Mouse (Mus musculus): Measurements from ENCODE around the gene BC024978. TPM values are rescaled to one million over a fixed set of nuclear protein-coding genes. Genes with fewer than 3 reads are reported as not detected.

Gene BC024978
- polyA plus RNA-seq, 1 experiment from 2014 or later: 4.0 TPM

DNA sequence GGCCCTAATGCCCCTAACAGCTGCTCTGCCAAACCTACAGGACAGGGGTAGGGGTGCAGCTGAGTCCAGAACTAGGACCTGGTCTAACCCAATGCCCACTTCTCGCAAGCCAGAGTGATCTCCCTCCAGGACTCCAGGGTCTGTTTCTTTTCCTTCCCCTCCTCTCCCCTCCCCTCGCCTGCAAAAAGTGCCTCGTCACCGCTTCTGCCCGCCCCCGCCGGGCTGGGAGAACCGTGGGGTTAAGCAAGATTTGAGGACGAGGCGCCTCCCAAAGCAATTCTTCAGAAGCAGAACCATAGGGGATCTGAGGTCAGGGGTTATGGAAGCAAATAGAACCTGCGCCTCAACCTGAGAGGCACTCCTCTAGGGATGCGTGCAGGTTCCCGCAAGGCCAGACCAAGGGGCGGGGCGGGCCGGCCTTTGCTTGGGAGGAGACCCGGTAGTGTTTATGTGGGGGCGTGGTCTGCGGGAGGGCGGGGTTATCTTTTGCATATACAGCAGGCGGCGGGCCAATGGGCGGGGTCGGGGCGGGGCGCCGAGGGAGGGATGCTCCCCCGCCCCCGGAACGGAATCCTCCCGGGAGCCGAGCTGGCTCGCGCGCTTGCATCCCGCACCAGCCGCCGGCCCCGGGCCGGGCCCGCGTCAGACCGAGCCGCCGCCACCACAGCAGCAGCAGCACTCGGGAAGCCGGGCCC, 62.8 kb downstream of the BC024978 start, which contains the start of gene Numbl:
Numbl (plus strand) TSS at position 229 of the 695 bp plus-strand sequence.
- peak; percentile 95 for DNase-seq (ENCODE audit: low spot score)

DNA sequence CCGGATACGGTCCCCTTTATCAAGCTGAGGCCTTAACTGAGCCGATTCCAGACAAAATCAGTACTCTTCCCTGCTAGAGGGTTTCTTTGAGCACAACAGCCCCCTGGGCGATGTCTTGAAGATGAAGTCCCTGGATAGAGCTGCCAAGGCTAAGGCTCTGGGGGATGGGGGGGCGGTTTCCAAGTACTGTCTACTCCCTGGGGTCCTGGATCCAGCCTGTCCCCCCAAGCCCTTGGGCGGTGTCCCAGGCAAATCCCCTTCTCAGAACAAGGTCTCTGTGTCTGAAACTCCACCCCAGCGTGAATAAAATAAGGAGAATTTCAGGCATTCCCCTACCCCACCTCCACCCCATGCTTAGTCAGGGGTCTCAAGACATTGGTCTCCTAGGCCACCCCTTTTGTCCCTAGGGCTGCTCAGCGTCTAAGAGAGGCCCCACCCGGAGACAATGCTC, 63.7 kb downstream of the BC024978 start:
- DNase-seq (ENCODE audit: low spot score): no peak

DNA sequence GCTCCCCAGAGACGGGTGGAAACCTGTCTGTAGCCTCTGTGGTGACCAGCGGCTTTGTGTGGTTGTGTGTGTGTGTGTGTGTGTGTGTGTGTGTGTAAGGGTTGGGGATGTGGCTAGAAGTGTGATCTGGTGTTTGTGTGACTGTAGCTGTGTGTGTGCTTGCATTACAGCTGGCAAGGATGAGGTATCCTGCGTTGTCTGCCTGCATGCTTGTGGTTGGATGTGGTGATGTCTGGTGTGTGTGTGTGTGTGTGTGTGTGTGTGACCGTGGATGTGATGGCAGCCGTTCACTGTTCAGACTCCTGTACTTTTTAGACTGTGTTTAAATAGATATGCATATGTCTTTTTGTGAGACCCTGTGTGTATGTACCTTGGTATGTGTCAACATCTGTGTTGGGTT, 64.2 kb downstream of the BC024978 start:
- no peak for DNase-seq (ENCODE audit: low spot score)

MicroRNA genes within 50 kb of the gene (microRNA counts, 519-probe panel; counts per million panel counts)
- 473 counts per million, percentile 71 among the panel's probes with 10 or more counts for microRNA mmu-miR-1191

Small RNAs within 50 kb of the gene (microRNA-seq; reads per million reads assigned to microRNA genes)
- not detected for gene Mir1191 (ENCODE audit: borderline number of aligned reads)
- not detected for gene Mir3101 (ENCODE audit: borderline number of aligned reads)

Other genes with a start within 250 kb of the BC024978 start
- gene Cyp2a12, start 166.7 kb upstream of the BC024978 start, polyA plus RNA-seq (2015; fragmentation: Nextera tagmentation; extraction: Ambion mirVana): not detected in 2 replicates
- gene Cyp2f2, start 75.9 kb upstream of the BC024978 start, polyA plus RNA-seq (2015; fragmentation: Nextera tagmentation; extraction: Ambion mirVana): 2.0 and 10.5 TPM in 2 replicates
- gene Cyp2t4, start 42.1 kb upstream of the BC024978 start, polyA plus RNA-seq (2015; fragmentation: Nextera tagmentation; extraction: Ambion mirVana): 0.10 TPM in 1 of 2 replicates, not detected in the other
- gene Egln2, start 29.0 kb upstream of the BC024978 start, polyA plus RNA-seq (2015; fragmentation: Nextera tagmentation; extraction: Ambion mirVana): 52.4 and 59.5 TPM in 2 replicates
- 125 and 131 TPM in 2 replicates for gene Rab4b, start 16.9 kb upstream of the BC024978 start, polyA plus RNA-seq (2015; fragmentation: Nextera tagmentation; extraction: Ambion mirVana)
- gene Gm21983, start 14.7 kb upstream of the BC024978 start, polyA plus RNA-seq (2015; fragmentation: Nextera tagmentation; extraction: Ambion mirVana): not detected in 2 replicates
- 3.1 and 3.4 TPM in 2 replicates for gene Mia, start 14.6 kb upstream of the BC024978 start, polyA plus RNA-seq (2015; fragmentation: Nextera tagmentation; extraction: Ambion mirVana)
- 165 and 192 TPM in 2 replicates for gene Snrpa, start 490 bp downstream of the BC024978 start, polyA plus RNA-seq (2015; fragmentation: Nextera tagmentation; extraction: Ambion mirVana)
- 2.3 TPM in 2 replicates for gene Itpkc, start 32.9 kb downstream of the BC024978 start, polyA plus RNA-seq (2015; fragmentation: Nextera tagmentation; extraction: Ambion mirVana)
- 15.8 and 15.9 TPM in 2 replicates for gene Coq8b, start 37.2 kb downstream of the BC024978 start, polyA plus RNA-seq (2015; fragmentation: Nextera tagmentation; extraction: Ambion mirVana)
- 3.2 and 3.5 TPM in 2 replicates for gene Numbl, start 62.7 kb downstream of the BC024978 start, polyA plus RNA-seq (2015; fragmentation: Nextera tagmentation; extraction: Ambion mirVana)
- gene Ltbp4, start 141.9 kb downstream of the BC024978 start, polyA plus RNA-seq (2015; fragmentation: Nextera tagmentation; extraction: Ambion mirVana): 3.6 and 5.6 TPM in 2 replicates
- 45.1 and 46.3 TPM in 2 replicates for gene Shkbp1, start 160.2 kb downstream of the BC024978 start, polyA plus RNA-seq (2015; fragmentation: Nextera tagmentation; extraction: Ambion mirVana)
- 0.44 TPM in 1 of 2 replicates, not detected in the other for gene Gm20479, start 161.6 kb downstream of the BC024978 start, polyA plus RNA-seq (2015; fragmentation: Nextera tagmentation; extraction: Ambion mirVana)